Mouse (Mus musculus) mouse embryonic stem cell (cell line): ENCODE data around the gene Fry.

Experiments
- in situ Hi-C, 2 experiments: fragments of 300-500 bp; cut with MboI; formaldehyde crosslinking; loops; 1 replicate in 1 of 2; 3 replicates in 1 of 2; pipeline ENCODE4 v1.14.3; 2019 to 2020; ENCODE audit warnings: low sequenced_read_pairs in 2 of 2, low pct_unique_long_range_greater_than_20kb in 1 of 2, mixed read lengths in 1 of 2; ENCODE audit not compliant: unreplicated experiment in 1 of 2

The Fry gene

DNA sequence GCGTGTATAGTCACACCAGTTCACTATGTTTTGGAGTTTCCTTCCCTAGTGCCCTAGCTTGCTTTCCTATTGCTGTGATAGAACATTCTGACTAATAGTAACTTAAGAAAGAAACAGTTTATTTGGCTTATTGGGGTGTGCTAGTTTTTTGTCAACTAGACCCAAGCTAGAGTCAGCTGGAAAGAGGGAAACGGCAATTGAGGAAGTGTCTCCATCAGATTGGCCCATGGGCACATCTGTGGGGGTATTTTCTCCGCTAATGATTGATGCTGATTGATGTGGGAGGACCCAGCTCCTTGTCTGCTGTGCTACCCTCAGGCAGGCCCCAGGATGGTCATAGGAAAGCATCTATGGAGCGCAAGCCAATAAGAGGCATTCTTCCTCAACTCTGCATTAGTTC is 3.6 kb downstream of the Fry start:
- in situ Hi-C loops = no loop called here

DNA sequence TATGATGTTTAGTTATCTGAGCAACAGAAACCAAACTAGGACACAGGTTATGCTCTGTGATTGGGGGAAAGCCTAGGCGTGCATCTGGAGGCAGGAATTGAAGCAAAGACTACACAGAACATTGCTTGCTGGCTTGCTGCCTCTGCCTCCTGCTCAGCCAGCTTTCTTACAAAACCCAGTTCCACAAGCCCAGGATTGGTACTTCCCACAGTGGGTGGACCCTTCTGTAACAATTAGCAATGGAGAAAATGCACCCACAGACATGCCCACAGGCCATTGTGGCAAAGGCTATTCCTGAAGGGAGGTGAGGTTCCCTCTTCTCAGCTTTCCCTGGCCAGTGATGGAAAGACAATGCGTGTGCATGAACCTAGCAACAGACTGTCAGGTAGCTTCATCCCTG is 4.1 kb downstream of the Fry start:
- in situ Hi-C loops = no loop called here

DNA sequence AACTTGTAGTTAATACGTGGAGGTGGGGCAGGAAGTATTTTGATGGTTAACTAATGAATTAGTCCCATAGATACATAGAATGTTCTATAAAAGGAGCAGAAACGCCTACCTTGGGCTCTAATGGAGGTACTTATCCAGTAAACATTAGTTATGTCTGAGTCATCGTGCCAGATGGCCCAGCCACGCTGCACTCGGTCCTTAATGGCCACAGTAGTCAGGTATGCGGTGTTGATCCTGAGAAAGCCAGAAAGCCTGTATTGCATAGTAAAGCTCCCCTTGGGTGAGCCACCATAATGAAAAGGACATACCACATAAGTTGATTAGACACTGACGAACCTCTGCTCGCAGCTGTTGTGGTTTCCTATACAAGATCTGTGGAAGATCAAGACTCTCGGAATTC is 7.5 kb downstream of the Fry start:
- in situ Hi-C loops = no loop called here

DNA sequence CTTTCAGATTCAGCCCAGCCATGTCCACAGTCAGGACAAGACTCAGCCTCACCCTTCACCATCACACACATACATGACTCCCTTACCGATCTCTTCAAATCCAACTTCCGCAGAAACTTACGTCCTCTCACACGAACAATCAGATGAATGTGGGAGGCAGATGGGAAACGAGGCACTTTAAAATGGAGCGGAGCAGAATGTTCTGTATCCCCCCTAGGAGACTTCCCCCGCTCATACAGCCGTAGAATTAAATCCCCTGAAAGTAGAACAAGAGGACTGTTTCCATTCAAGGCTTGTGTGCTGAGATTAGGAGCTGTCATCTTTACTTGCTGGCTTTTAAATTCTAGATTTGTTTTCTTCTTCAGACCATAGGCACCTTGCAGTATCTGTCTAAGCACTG is 10.0 kb downstream of the Fry start:
- in situ Hi-C loops = no loop called here

DNA sequence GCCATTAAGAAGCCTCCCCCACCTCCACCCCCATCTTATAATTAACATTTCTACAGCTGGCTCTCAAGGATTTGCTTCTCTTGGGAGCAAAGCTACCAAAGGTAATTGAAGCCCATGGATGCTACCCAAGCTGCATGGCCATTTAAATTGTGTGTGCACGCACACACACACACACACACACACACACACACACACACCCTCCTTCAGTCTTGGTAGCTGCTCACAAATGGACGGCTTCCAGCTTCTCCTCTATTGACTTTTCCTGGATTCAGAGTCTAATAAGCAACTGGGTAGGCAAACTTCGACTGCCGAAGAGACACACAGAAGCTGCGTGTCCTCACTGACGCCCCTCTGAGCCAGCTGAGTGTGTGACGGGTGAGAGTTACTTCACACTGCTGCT is 11.7 kb downstream of the Fry start:
- in situ Hi-C loops = no loop called here

GRCm38 (mm10) chr5:150131166-150131565 is 12.7 kb downstream of the Fry start:
- in situ Hi-C loops = no loop called here

DNA sequence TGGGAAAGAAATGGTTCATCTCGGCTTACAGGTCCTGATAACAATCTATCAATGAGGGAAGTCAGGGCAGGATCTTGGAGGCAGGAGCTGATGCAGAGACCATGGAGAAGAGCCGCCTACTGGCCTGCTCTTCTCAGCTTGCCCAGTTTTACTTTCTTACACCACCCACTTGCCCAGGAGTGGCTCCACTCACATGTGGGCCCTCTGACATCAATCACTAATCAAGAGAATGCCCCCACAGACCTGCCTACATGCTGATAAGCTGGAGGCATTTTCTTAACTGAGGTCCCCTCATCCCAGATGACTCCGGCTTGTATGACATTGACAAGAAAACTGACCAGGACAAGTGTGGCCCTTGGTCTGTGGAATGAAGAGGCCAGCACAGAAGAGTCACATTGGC is 16.2 kb downstream of the Fry start:
- in situ Hi-C loops = no loop called here

GRCm38 (mm10) chr5:150135529-150135928 is 17.1 kb downstream of the Fry start:
- in situ Hi-C loops = no loop called here

DNA sequence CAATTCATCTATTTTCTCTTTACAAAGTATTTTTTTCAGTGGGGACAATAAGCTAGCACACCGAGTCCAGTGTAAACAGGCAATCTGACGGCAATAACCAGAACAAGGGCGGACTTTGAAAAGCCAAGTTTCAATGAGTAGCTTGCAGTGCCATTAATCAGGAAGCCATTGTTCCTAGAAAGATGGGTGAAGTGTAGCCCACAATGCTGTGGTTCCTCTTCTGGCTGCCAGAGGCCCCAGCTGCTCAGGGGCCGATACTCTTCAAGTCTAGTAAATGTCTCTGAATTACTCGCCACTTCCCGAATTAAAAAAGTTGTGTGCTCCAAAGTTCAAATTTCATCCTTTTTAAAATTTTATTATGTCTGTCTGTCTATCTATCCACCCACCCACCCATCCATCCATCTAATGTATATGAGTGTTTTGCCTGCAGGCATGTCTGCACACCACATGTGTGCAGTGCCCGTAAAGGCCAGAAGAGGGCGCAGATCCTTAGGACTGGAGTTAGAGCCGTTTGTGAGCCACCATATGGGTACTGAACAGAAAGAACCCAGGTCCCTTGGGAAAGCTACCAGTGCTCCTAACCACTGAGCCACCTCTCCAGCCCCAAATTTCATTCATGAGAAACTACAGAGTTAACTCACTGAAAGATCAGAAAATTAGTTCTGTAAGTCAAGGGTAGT is 19.5 kb downstream of the Fry start:
- in situ Hi-C loops = no loop called here

DNA sequence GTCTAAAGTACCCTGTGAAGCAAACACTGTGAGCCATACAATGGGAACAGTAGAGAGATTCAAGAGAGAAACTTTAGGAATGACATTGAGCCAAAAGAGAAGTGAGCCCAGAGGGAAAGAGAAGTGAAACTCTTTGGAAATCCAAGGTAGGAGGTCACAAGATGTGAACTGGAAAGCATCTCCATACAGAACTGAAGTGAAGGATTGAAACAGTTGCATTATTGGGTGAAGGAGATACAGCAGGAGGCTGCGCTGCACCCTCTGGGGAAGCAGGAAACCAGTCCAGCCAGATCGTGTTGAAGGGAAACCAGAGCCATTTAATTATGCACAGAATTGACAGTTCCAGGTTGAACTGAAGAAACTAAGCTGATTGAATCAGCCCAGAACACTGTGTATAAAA is 22.1 kb downstream of the Fry start:
- in situ Hi-C loops = no loop called here

GRCm38 (mm10) chr5:150145967-150146366 is 27.5 kb downstream of the Fry start:
- in situ Hi-C loops = no loop called here

DNA sequence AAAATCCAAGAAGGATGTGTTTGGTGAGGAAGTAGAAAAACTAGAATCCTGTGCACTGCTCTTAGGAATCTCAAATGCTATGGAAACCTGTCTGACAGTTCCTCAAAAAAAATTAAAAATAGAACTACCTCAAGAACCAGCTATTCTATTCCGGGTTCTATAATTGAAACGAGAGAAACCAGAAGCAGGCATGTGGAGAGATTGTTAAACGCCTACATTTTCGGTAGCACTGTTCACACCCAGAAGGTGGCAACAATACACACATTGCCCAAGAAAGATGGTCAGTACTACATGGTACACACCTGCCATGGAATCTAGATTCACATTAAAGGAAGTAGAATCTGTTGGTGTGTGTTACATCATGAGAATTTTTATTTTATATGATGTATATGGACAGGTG is 28.2 kb downstream of the Fry start:
- in situ Hi-C loops = no loop called here

DNA sequence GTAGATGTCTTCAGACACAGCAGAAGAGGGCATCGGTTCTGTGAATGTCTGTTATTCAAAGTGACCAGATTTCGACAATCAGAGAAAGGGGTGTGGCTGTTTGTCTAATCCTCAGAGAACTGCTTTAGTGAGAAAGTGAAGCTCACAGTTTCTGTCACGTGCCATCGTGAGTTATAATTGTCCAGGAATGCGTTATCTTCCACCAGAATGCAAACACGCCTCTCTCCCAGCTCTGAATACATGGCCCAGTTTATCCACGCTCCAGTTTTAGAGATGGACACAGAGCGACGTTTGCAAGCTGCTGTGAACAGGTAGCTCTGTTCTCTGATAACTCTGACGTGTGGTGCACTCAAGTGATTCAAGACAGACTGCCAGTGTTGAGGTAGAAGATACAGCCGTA is 31.3 kb downstream of the Fry start:
- in situ Hi-C loops = loop anchor here in 1 of 2 experiments (5.0 kb wide), 1 partner anchor 37 kb away; no protein-coding TSS in a partner anchor

- in situ Hi-C loops = loop anchor here in 1 of 2 experiments (5.0 kb wide), 1 partner anchor 39 kb away; no protein-coding TSS in a partner anchor
These were observed 32.5 kb downstream of the Fry start for GRCm38 (mm10) chr5:150150986-150151385.

DNA sequence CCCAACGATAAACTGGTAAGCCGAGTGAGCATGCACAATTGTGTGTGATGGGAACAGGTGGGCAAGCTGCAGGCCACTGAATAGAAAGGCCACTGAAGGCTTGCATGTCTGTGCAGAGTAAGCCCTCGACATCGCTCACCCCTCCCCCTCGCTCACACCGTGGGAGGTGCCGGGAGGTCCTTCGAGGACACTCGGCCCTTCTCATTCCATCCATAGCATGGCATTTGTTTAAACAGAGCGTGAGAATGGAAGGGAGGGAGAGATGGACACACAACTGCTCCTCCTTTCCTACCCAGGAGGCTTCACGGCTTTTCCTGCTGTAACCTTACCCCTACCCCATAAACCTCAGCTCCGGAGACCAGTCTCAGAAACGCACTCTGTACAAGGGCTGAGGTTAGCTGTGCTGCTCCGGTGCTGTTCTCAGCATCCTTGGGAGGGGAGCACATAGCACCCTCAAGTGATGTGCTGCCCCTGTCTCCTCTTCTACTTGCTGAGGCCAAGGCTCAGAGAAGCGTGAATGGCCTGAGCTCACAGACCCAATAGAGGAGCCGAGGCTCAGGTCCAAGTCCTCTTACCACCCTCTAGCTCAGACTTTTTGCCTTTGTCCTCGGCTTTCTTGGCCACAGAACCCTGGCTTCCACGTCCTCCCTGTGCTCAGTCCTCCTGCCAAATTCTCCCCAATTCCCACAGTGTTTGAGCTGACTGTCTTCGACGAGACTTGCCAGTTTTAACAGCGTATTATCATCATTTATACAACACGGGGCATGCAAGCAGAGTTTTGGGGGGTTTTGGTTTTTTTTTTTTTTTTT is 33.8 kb downstream of the Fry start:
- in situ Hi-C loops = loop anchor here in 1 of 2 experiments (5.0 kb wide), 1 partner anchor 40 kb away; no protein-coding TSS in a partner anchor

- in situ Hi-C loops = loop anchor here in 1 of 2 experiments (5.0 kb wide), 1 partner anchor 41 kb away; no protein-coding TSS in a partner anchor
These were observed 34.4 kb downstream of the Fry start for GRCm38 (mm10) chr5:150152880-150153281.

DNA sequence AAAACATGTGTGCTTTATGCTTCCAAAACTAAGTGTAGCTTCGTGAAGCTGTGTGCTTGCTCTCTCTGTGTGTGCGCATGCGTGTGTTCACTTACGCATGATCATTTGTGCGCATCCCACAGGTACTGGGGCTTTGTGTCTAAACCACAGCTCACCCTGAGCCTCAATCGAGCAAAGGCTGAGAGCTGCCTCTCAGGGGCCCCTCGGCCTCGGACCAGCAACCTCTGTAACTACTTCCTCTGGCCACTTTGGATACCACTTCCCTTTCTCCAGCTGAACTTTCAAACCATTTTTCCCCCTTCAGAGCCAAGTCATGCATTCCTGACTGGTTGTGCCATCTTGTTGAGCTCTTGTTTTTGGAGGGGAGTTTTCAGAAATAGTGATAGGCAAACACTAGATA is 36.9 kb downstream of the Fry start:
- in situ Hi-C loops = no loop called here

DNA sequence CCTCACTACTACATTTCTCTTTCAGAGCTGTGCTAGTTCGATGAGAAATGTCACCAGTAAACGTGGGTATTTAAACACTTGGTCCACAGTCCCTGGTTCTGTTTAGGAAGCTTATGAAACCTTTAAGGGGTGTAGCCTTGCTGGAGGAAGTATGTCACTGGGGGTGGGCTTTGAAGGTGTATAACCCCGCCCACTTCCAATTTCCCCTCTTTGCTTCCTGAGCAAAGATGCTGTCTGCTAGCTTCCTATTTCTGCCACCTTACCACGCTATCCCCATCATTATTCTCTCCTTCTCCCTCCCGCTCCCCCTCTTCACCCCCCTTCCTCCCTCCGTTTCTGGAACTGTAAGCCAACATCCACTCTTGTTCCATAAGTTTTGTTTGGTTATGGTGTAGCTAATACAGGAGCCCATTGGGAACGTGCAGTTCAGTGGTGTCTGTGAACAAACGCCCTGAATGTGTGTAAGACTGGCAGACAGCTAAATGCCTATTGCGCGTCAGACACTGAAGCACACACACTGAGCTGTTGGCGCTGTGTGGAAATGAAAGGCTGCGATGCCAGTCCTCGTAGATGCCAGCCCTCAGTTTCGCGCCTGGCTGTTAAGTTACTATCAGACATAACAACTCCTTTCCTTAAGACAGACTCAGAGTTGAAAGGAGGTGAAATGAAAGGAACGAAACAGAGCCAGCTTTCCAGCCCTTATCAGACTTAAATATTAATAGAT is 37.8 kb downstream of the Fry start:
- in situ Hi-C loops = no loop called here

GRCm38 (mm10) chr5:150157682-150158081 is 39.2 kb downstream of the Fry start:
- in situ Hi-C loops = no loop called here
